Mouse (Mus musculus) splenic B cell, adult 2 months (primary cell): ENCODE measurements around the gene Spag4.

Source experiments
- DNase-seq: peaks from one replicate; pipeline ENCODE4 v3.0.0-alpha.2; 2011; ENCODE audit warnings: low read depth, low spot score
- H3K27me3 ChIP-seq: 2 replicates; pipeline ENCODE4 v1.6.1; 2012; ENCODE audit warnings: mild to moderate bottlenecking, low read length, moderate library complexity, mixed read lengths; ENCODE audit not compliant: control insufficient read depth, poor library complexity, insufficient read depth, severe bottlenecking
- H3K36me3 ChIP-seq: 2 replicates; pipeline ENCODE4 v1.6.1; 2012; ENCODE audit warnings: mild to moderate bottlenecking, low read length, moderate library complexity, mixed read lengths; ENCODE audit not compliant: control insufficient read depth, poor library complexity, insufficient read depth, severe bottlenecking

The Spag4 gene

GRCm38 (mm10) chr2:156065099-156066041 lies at the start of gene Spag4:
TSS of gene Spag4 (plus strand) at chr2:156065175.
- H3K36me3 ChIP-seq = no peaks in the 10 kb centered on the region
- peak; percentile 85 for DNase-seq
- no peaks in the 10 kb centered on the region; the same call in 1 of the 2 replicates for H3K27me3 ChIP-seq

- no peaks in the 10 kb centered on the region for H3K27me3 ChIP-seq
- DNase-seq = no peak
- peaks cover 13% of the 10 kb centered on the region for H3K36me3 ChIP-seq
These were observed 46.9 kb upstream of the Spag4 start for GRCm38 (mm10) chr2:156018106-156018505.

- Histone ChIP-seq H3K36me3 (peaks cover 6% of the 10 kb centered on the region), H3K27me3 (no peaks in the 10 kb centered on the region)
- DNase-seq = no peak
These were observed 43.8 kb upstream of the Spag4 start for GRCm38 (mm10) chr2:156021219-156021618.

- peaks cover 4% of the 10 kb centered on the region for H3K36me3 ChIP-seq
- no peaks in the 10 kb centered on the region for H3K27me3 ChIP-seq
- no peak for DNase-seq
These were observed 43.2 kb upstream of the Spag4 start for GRCm38 (mm10) chr2:156021765-156022164.

- no peak for DNase-seq
- H3K27me3 ChIP-seq = no peaks in the 10 kb centered on the region
- H3K36me3 ChIP-seq = no peaks in the 10 kb centered on the region
These were observed 39.5 kb upstream of the Spag4 start for GRCm38 (mm10) chr2:156025482-156025881.

GRCm38 (mm10) chr2:156039390-156039789 lies 25.6 kb upstream of the Spag4 start:
- no peak for DNase-seq
- Histone ChIP-seq H3K27me3 (no peaks in the 10 kb centered on the region), H3K36me3 (no peaks in the 10 kb centered on the region)

GRCm38 (mm10) chr2:156042903-156043302 lies 22.1 kb upstream of the Spag4 start:
- H3K36me3 ChIP-seq = no peaks in the 10 kb centered on the region
- DNase-seq = no peak
- no peaks in the 10 kb centered on the region for H3K27me3 ChIP-seq

- peak; percentile 38 for DNase-seq
- H3K27me3 ChIP-seq = no peaks in the 10 kb centered on the region
- no peaks in the 10 kb centered on the region for H3K36me3 ChIP-seq
These were observed 17.0 kb upstream of the Spag4 start for GRCm38 (mm10) chr2:156047929-156048328.

- Histone ChIP-seq H3K27me3 (no peaks in the 10 kb centered on the region), H3K36me3 (no peaks in the 10 kb centered on the region)
- DNase-seq = no peak
These were observed 12.2 kb upstream of the Spag4 start, which contains the start of gene Fer1l4 for GRCm38 (mm10) chr2:156052816-156053215. TSS of gene Fer1l4 (minus strand) at chr2:156052947.

- no peaks in the 10 kb centered on the region for H3K36me3 ChIP-seq
- no peaks in the 10 kb centered on the region; the same call in 1 of the 2 replicates for H3K27me3 ChIP-seq
- peak; percentile 8 for DNase-seq
These were observed 1.2 kb downstream of the Spag4 start for GRCm38 (mm10) chr2:156066126-156066525.

- DNase-seq = no peak
- H3K27me3 ChIP-seq = no peaks in the 10 kb centered on the region; the same call in 1 of the 2 replicates
- peaks cover 2% of the 10 kb centered on the region; the same call in 1 of the 2 replicates for H3K36me3 ChIP-seq
These were observed 2.9 kb downstream of the Spag4 start for GRCm38 (mm10) chr2:156067916-156068315.

- no peak for DNase-seq
- peaks cover 8% of the 10 kb centered on the region for H3K36me3 ChIP-seq
- H3K27me3 ChIP-seq = no peaks in the 10 kb centered on the region
These were observed 6.3 kb downstream of the Spag4 start for GRCm38 (mm10) chr2:156071236-156071635.

GRCm38 (mm10) chr2:156073725-156074124 lies 8.8 kb downstream of the Spag4 start:
- H3K27me3 ChIP-seq = no peaks in the 10 kb centered on the region
- peaks cover 14% of the 10 kb centered on the region for H3K36me3 ChIP-seq
- no peak for DNase-seq

GRCm38 (mm10) chr2:156077461-156077860 lies 12.5 kb downstream of the Spag4 start:
- Histone ChIP-seq H3K36me3 (peaks cover 13% of the 10 kb centered on the region), H3K27me3 (no peaks in the 10 kb centered on the region)
- no peak for DNase-seq

- no peaks in the 10 kb centered on the region for H3K27me3 ChIP-seq
- peaks cover 13% of the 10 kb centered on the region for H3K36me3 ChIP-seq
- no peak for DNase-seq
These were observed 13.6 kb downstream of the Spag4 start for GRCm38 (mm10) chr2:156078421-156079182.
